Mouse (Mus musculus) hindbrain, embryonic 12.5 days (tissue): ENCODE measurements at regions not wholly inside any gene's neighbourhood (a gene's known extent, or its start where the extent isn't known, plus 50 kb on each side); places are given as distances from the start of the nearest gene placed in this dataset.

Experiments used
- ATAC-seq: fragments of 200-750 bp; cut with Nextera tagmentation; 2 replicates; pipeline ENCODE4 v1.8.0; 2017; ENCODE audit warnings: moderate TSS enrichment; ENCODE audit not compliant: low FRiP score
- H3K27ac ChIP-seq: fragments of 300-500 bp; sonication (generic); 2 replicates; pipeline ENCODE4 v1.5.1; 2016; ENCODE audit warnings: mild to moderate bottlenecking
- H3K27me3 ChIP-seq: fragments of 300-500 bp; sonication (generic); 2 replicates; pipeline ENCODE4 v1.6.1; 2016; ENCODE audit warnings: mild to moderate bottlenecking
- H3K36me3 ChIP-seq: fragments of 300-500 bp; sonication (generic); 2 replicates; pipeline ENCODE4 v1.6.1; 2016; ENCODE audit warnings: mild to moderate bottlenecking
- H3K4me1 ChIP-seq: fragments of 300-500 bp; sonication (generic); 2 replicates; pipeline ENCODE4 v1.6.1; 2016
- H3K4me2 ChIP-seq: fragments of 300-500 bp; sonication (generic); replicated peaks from 2 replicates; pipeline ENCODE4 v1.6.1; 2016; ENCODE audit warnings: mild to moderate bottlenecking
- H3K4me3 ChIP-seq: fragments of 300-500 bp; sonication (generic); 2 replicates; pipeline ENCODE4 v1.5.1; 2016; ENCODE audit warnings: mild to moderate bottlenecking
- H3K9ac ChIP-seq: fragments of 300-500 bp; sonication (generic); 2 replicates; pipeline ENCODE4 v1.6.1; 2016; ENCODE audit warnings: mild to moderate bottlenecking, moderate library complexity
- H3K9me3 ChIP-seq: fragments of 300-500 bp; sonication (generic); replicated peaks from 2 replicates; pipeline ENCODE4 v1.6.1; 2016; ENCODE audit warnings: mild to moderate bottlenecking
- WGBS: fragments of 180-500 bp; shearing (Covaris S2); methylation state at CpG from one replicate; pipeline ENCODE4 v1.1.7; 2016; 5-methylcytosine and 5-hydroxymethylcytosine counted together

GRCm38 (mm10) chr12:50953971-50954370, 305.1 kb upstream of the Prkd1 start:
- WGBS, result 96% methylated on average over 5 of the region's 5 CpGs
- no peaks in the 10 kb centered on the region for H3K36me3 ChIP-seq
- no peaks in the 10 kb centered on the region for H3K4me1 ChIP-seq
- no peak overlapping the region for H3K4me2 ChIP-seq
- no peak for ATAC-seq
- no peak overlapping the region for H3K4me3 ChIP-seq
- no peaks in the 10 kb centered on the region for H3K27me3 ChIP-seq
- H3K9me3 ChIP-seq, result no peaks in the 10 kb centered on the region
- H3K27ac ChIP-seq, result no peak overlapping the region
- no peak overlapping the region for H3K9ac ChIP-seq

GRCm38 (mm10) chr12:50947035-50947434, 298.1 kb upstream of the Prkd1 start:
- WGBS, result 77% methylated on average over 2 of the region's 2 CpGs
- H3K4me3 ChIP-seq, result no peak overlapping the region
- no peaks in the 10 kb centered on the region for H3K36me3 ChIP-seq
- peaks cover 10% of the 10 kb centered on the region for H3K27me3 ChIP-seq
- no peaks in the 10 kb centered on the region for H3K9me3 ChIP-seq
- no peak for ATAC-seq
- H3K4me2 ChIP-seq, result no peak overlapping the region
- no peak overlapping the region for H3K27ac ChIP-seq
- no peak overlapping the region for H3K9ac ChIP-seq
- H3K4me1 ChIP-seq, result no peaks in the 10 kb centered on the region

GRCm38 (mm10) chr12:50943741-50944521, 295.0 kb upstream of the Prkd1 start:
- Histone ChIP-seq H3K4me3 (peak overlapping the region; percentile 29), H3K4me1 (no peaks in the 10 kb centered on the region), H3K27me3 (peaks cover 10% of the 10 kb centered on the region), H3K27ac (no peak overlapping the region), H3K9me3 (no peaks in the 10 kb centered on the region), H3K9ac (peak overlapping the region; percentile 56), H3K4me2 (peak overlapping the region; percentile 53), H3K36me3 (no peaks in the 10 kb centered on the region)
- peak; percentile 91 for ATAC-seq
- 24% methylated on average over 19 of the region's 19 CpGs for WGBS

- ATAC-seq, result peak; percentile 39; the same call in 1 of the 2 replicates
- Histone ChIP-seq H3K4me1 (no peaks in the 10 kb centered on the region), H3K36me3 (no peaks in the 10 kb centered on the region), H3K27ac (no peak overlapping the region), H3K9ac (no peak overlapping the region), H3K27me3 (peaks cover 10% of the 10 kb centered on the region), H3K4me3 (no peak overlapping the region), H3K4me2 (peak overlapping the region; percentile 53; the same call in 1 of the 2 replicates), H3K9me3 (no peaks in the 10 kb centered on the region)
- WGBS, result 59% methylated on average over 3 of the region's 3 CpGs
Observed at GRCm38 (mm10) chr12:50943340-50943739, 294.4 kb upstream of the Prkd1 start.

- no peaks in the 10 kb centered on the region for H3K4me1 ChIP-seq
- H3K27ac ChIP-seq, result no peak overlapping the region
- no peak for ATAC-seq
- no peak overlapping the region for H3K4me3 ChIP-seq
- no peaks in the 10 kb centered on the region for H3K9me3 ChIP-seq
- H3K4me2 ChIP-seq, result no peak overlapping the region
- no peak overlapping the region for H3K9ac ChIP-seq
- no peaks in the 10 kb centered on the region for H3K27me3 ChIP-seq
- WGBS, result 81% methylated on average over 5 of the region's 5 CpGs
- H3K36me3 ChIP-seq, result no peaks in the 10 kb centered on the region
Observed at GRCm38 (mm10) chr12:50935516-50935915, 286.6 kb upstream of the Prkd1 start.

- Histone ChIP-seq H3K27ac (no peak overlapping the region), H3K9ac (no peak overlapping the region), H3K27me3 (no peaks in the 10 kb centered on the region), H3K9me3 (no peaks in the 10 kb centered on the region), H3K36me3 (no peaks in the 10 kb centered on the region), H3K4me3 (no peak overlapping the region), H3K4me2 (no peak overlapping the region), H3K4me1 (no peaks in the 10 kb centered on the region)
- 96% methylated on average over 3 of the region's 3 CpGs for WGBS
- ATAC-seq, result no peak
Observed at GRCm38 (mm10) chr12:50932496-50932895, 283.6 kb upstream of the Prkd1 start.

- Histone ChIP-seq H3K4me2 (no peak overlapping the region), H3K27me3 (no peaks in the 10 kb centered on the region), H3K4me1 (no peaks in the 10 kb centered on the region), H3K9me3 (no peaks in the 10 kb centered on the region), H3K36me3 (no peaks in the 10 kb centered on the region), H3K9ac (no peak overlapping the region), H3K27ac (no peak overlapping the region), H3K4me3 (no peak overlapping the region)
- ATAC-seq, result no peak
- 86% methylated on average over 3 of the region's 3 CpGs for WGBS
Observed at GRCm38 (mm10) chr12:50929641-50930040, 280.7 kb upstream of the Prkd1 start.

GRCm38 (mm10) chr12:50926234-50926633, 277.3 kb upstream of the Prkd1 start:
- H3K4me2 ChIP-seq, result no peak overlapping the region
- ATAC-seq, result no peak
- no peaks in the 10 kb centered on the region for H3K36me3 ChIP-seq
- H3K4me1 ChIP-seq, result no peaks in the 10 kb centered on the region
- no peaks in the 10 kb centered on the region for H3K27me3 ChIP-seq
- no peak overlapping the region for H3K27ac ChIP-seq
- no peak overlapping the region for H3K9ac ChIP-seq
- 34% methylated on average over 2 of the region's 2 CpGs for WGBS
- no peaks in the 10 kb centered on the region for H3K9me3 ChIP-seq
- H3K4me3 ChIP-seq, result no peak overlapping the region

GRCm38 (mm10) chr12:50921739-50922138, 272.8 kb upstream of the Prkd1 start:
- 80% methylated on average over 1 of the region's 1 CpGs for WGBS
- ATAC-seq, result no peak
- H3K4me1 ChIP-seq, result no peaks in the 10 kb centered on the region
- no peak overlapping the region for H3K4me2 ChIP-seq
- no peak overlapping the region for H3K4me3 ChIP-seq
- H3K27ac ChIP-seq, result no peak overlapping the region
- no peaks in the 10 kb centered on the region for H3K36me3 ChIP-seq
- H3K9me3 ChIP-seq, result no peaks in the 10 kb centered on the region
- H3K27me3 ChIP-seq, result no peaks in the 10 kb centered on the region
- no peak overlapping the region for H3K9ac ChIP-seq

GRCm38 (mm10) chr12:50899609-50900447, 250.9 kb upstream of the Prkd1 start:
- no peak for ATAC-seq
- Histone ChIP-seq H3K27ac (no peak overlapping the region), H3K9me3 (no peaks in the 10 kb centered on the region), H3K4me3 (no peak overlapping the region), H3K4me1 (no peaks in the 10 kb centered on the region), H3K36me3 (no peaks in the 10 kb centered on the region), H3K4me2 (no peak overlapping the region), H3K9ac (no peak overlapping the region), H3K27me3 (no peaks in the 10 kb centered on the region)
- 83% methylated on average over 13 of the region's 13 CpGs for WGBS

GRCm38 (mm10) chr12:50897606-50898166, 248.8 kb upstream of the Prkd1 start:
- Histone ChIP-seq H3K4me1 (no peaks in the 10 kb centered on the region), H3K27me3 (no peaks in the 10 kb centered on the region), H3K9ac (no peak overlapping the region), H3K27ac (no peak overlapping the region), H3K4me3 (no peak overlapping the region), H3K36me3 (no peaks in the 10 kb centered on the region), H3K4me2 (no peak overlapping the region), H3K9me3 (no peaks in the 10 kb centered on the region)
- WGBS, result 85% methylated on average over 3 of the region's 3 CpGs
- no peak for ATAC-seq

GRCm38 (mm10) chr12:50893604-50894003, 244.7 kb upstream of the Prkd1 start:
- Histone ChIP-seq H3K27ac (no peak overlapping the region), H3K9me3 (no peaks in the 10 kb centered on the region), H3K36me3 (no peaks in the 10 kb centered on the region), H3K4me3 (no peak overlapping the region), H3K9ac (no peak overlapping the region), H3K4me1 (no peaks in the 10 kb centered on the region), H3K27me3 (no peaks in the 10 kb centered on the region), H3K4me2 (no peak overlapping the region)
- no peak for ATAC-seq
- 68% methylated on average over 5 of the region's 5 CpGs for WGBS
